Mouse (Mus musculus) limb, embryonic 12.5 days (tissue): Measurements from ENCODE around the gene Dmc1. TPM values are rescaled to one million over a fixed set of nuclear protein-coding genes. Genes with fewer than 3 reads are reported as not detected.

Experiments used
- microRNA-seq: library from miRNA; unstranded; fragments of <30 nt; microRNA quantifications from one replicate; pipeline ENCODE4, GENCODE M21; 2017
- polyA plus RNA-seq: library from polyadenylated mRNA; unstranded; fragments of >200 nt; fragmentation: Nextera tagmentation; extraction: Ambion mirVana; gene quantifications from 2 replicates; pipeline ENCODE4 v1.2.1, GENCODE M21; 2016

Dmc1 gene
- polyA plus RNA-seq, 1 experiment from 2014 or later = 2.0 TPM

Small RNA genes lying within 50 kb of the gene (microRNA-seq; reads per million reads assigned to microRNA genes)
- gene Gm27903 = not detected

Other genes with a start within 250 kb of the Dmc1 start
- 54.7 and 63.8 TPM in 2 replicates for gene Tmem184b, start 201.5 kb downstream of the Dmc1 start, polyA plus RNA-seq
- 148 and 158 TPM in 2 replicates for gene Csnk1e, start 149.5 kb downstream of the Dmc1 start, polyA plus RNA-seq
- not detected in 2 replicates for gene Kcnj4, start 99.9 kb downstream of the Dmc1 start, polyA plus RNA-seq
- gene Kdelr3, start 88.7 kb downstream of the Dmc1 start, polyA plus RNA-seq = 35.9 and 42.8 TPM in 2 replicates
- gene Ddx17, start 58.4 kb downstream of the Dmc1 start, polyA plus RNA-seq = 67.4 and 68.6 TPM in 2 replicates
- 2.1 and 2.5 TPM in 2 replicates for gene Fam227a, start 53.8 kb upstream of the Dmc1 start, polyA plus RNA-seq
- 49.9 and 57.6 TPM in 2 replicates for gene Cby1, start 54.1 kb upstream of the Dmc1 start, polyA plus RNA-seq
- gene Tomm22, start 65.8 kb upstream of the Dmc1 start, polyA plus RNA-seq = 217 and 238 TPM in 2 replicates
- 33.0 and 36.1 TPM in 2 replicates for gene Josd1, start 82.8 kb upstream of the Dmc1 start, polyA plus RNA-seq
- gene Gtpbp1, start 85.7 kb upstream of the Dmc1 start, polyA plus RNA-seq = 42.6 and 47.2 TPM in 2 replicates
- 6.1 and 6.6 TPM in 2 replicates for gene Sun2, start 137.4 kb upstream of the Dmc1 start, polyA plus RNA-seq
- gene Dnal4, start 172.7 kb upstream of the Dmc1 start, polyA plus RNA-seq = 71.0 and 71.2 TPM in 2 replicates
- gene Nptxr, start 199.7 kb upstream of the Dmc1 start, polyA plus RNA-seq = 2.0 and 2.3 TPM in 2 replicates
- gene Npcd, start 229.1 kb upstream of the Dmc1 start, polyA plus RNA-seq = not detected in 2 replicates
- 27.9 and 28.2 TPM in 2 replicates for gene Cbx6, start 229.6 kb upstream of the Dmc1 start, polyA plus RNA-seq